In the genomic region with DNA sequence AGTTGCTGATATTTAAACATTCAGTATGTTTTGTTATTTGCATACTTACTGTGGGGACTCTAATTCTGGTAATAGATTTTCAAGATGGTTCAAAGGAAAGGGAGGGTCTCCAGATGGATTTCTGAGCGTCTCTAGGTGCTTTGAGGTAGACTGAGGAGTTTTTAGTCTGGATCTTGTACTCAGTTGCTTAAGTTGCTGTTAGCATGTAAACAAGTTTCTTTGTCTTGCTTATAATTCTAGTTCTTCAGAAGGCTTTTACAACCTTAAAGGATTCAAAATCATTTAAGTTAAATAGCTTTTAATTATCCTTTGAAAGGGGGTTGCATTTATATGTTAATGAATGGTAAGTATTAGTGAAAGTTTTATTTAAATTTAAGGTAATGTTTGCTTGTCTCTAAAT, we compare ENCODE assay signal across 13 mouse cellular contexts. TPM values are rescaled to one million over a fixed set of nuclear protein-coding genes. Genes with fewer than 3 reads are reported as not detected.
DNase-seq lines count a peak whose midpoint lies in the region; ATAC-seq and TF ChIP-seq lines count a peak whose summit lies in the region.
"Had no signal": no experiment of that assay in that cellular context is flagged by ENCODE, and none has a peak within 500 bp of the region (broad histone marks: within the 10 kb centered on the region; RNA-seq: fewer than 3 reads in every experiment).

No protein-coding gene starts in this region.

- no peak for DNase-seq in forebrain, embryonic 11.5 days (ENCODE audit: low spot score)
- DNase-seq in hindbrain, embryonic 14.5 days (ENCODE audit: low spot score) = no peak
- no peak for DNase-seq in lung, postnatal 0 days (ENCODE audit: low spot score)
- DNase-seq in lung, postnatal 36 days = no peak
- no peak for DNase-seq in hindbrain, postnatal 0 days (ENCODE audit: low spot score)
- no peak for DNase-seq in spleen, postnatal 36 days (ENCODE audit: low spot score in 2 of 2)
- DNase-seq: heart, postnatal 4 days had no signal

- 0 out of 2 replicates have a peak, but pooled peaks cover 3% of the 10 kb centered on the region for H3K27me3 ChIP-seq in forebrain, embryonic 13.5 days
- no peaks in the 10 kb centered on the region for H3K27me3 ChIP-seq in forebrain, embryonic 11.5 days (ENCODE audit: control insufficient read depth, insufficient read depth, low read length)
- H3K27me3 ChIP-seq in hindbrain, embryonic 14.5 days (ENCODE audit: control insufficient read depth, insufficient read depth, low read length) = no peaks in the 10 kb centered on the region
- no peaks in the 10 kb centered on the region for H3K27me3 ChIP-seq in hindbrain, embryonic 12.5 days
- no peaks in the 10 kb centered on the region for H3K27me3 ChIP-seq in lung, postnatal 0 days (replicated peaks; ENCODE audit: insufficient read depth, low read length)
- H3K27me3 ChIP-seq in hindbrain, postnatal 0 days (ENCODE audit: insufficient read depth, low read length) = no peaks in the 10 kb centered on the region
- H3K27me3 ChIP-seq: kidney, embryonic 15.5 days; midbrain, embryonic 15.5 days had no signal

- H3K27ac ChIP-seq in forebrain, embryonic 13.5 days = no peak overlapping the region
- no peak overlapping the region for H3K27ac ChIP-seq in forebrain, embryonic 11.5 days (ENCODE audit: low read depth, low read length)
- no peak overlapping the region for H3K27ac ChIP-seq in hindbrain, embryonic 14.5 days
- no peak overlapping the region for H3K27ac ChIP-seq in hindbrain, embryonic 12.5 days
- no peak overlapping the region for H3K27ac ChIP-seq in lung, postnatal 0 days (ENCODE audit: low read length)
- no peak overlapping the region for H3K27ac ChIP-seq in hindbrain, postnatal 0 days
- H3K27ac ChIP-seq: kidney, embryonic 15.5 days; macrophage; midbrain, embryonic 15.5 days had no signal

- no peak overlapping the region; the same call in 1 of the 2 replicates for H3K9ac ChIP-seq in forebrain, embryonic 13.5 days
- H3K9ac ChIP-seq in forebrain, embryonic 11.5 days (ENCODE audit: low read length) = no peak overlapping the region
- no peak overlapping the region for H3K9ac ChIP-seq in hindbrain, embryonic 14.5 days
- no peak overlapping the region for H3K9ac ChIP-seq in hindbrain, embryonic 12.5 days
- H3K9ac ChIP-seq in lung, postnatal 0 days (replicated peaks; ENCODE audit: low read depth) = no peak overlapping the region
- H3K9ac ChIP-seq in hindbrain, postnatal 0 days (replicated peaks; ENCODE audit: low read length) = no peak overlapping the region
- H3K9ac ChIP-seq: kidney, embryonic 15.5 days; midbrain, embryonic 15.5 days had no signal

- no peak for TF ChIP-seq EP300 in lung, postnatal 0 days (IDR thresholded peaks at IDR 0.05)

- H3K9me3 ChIP-seq in forebrain, embryonic 13.5 days (replicated peaks) = no peaks in the 10 kb centered on the region
- no peaks in the 10 kb centered on the region for H3K9me3 ChIP-seq in forebrain, embryonic 11.5 days (ENCODE audit: control insufficient read depth, low read length)
- no peaks in the 10 kb centered on the region for H3K9me3 ChIP-seq in hindbrain, embryonic 14.5 days (ENCODE audit: control insufficient read depth, low read length)
- no peaks in the 10 kb centered on the region for H3K9me3 ChIP-seq in hindbrain, embryonic 12.5 days (replicated peaks)
- no peaks in the 10 kb centered on the region for H3K9me3 ChIP-seq in lung, postnatal 0 days (ENCODE audit: low read length)
- H3K9me3 ChIP-seq in hindbrain, postnatal 0 days (ENCODE audit: low read length) = no peaks in the 10 kb centered on the region
- H3K9me3 ChIP-seq: kidney, embryonic 15.5 days; midbrain, embryonic 15.5 days had no signal

- peak overlapping the region; percentile 7; the same call in 1 of the 2 replicates for H3K4me3 ChIP-seq in forebrain, embryonic 13.5 days
- no peak overlapping the region for H3K4me3 ChIP-seq in forebrain, embryonic 11.5 days (ENCODE audit: low read depth, low read length)
- H3K4me3 ChIP-seq in hindbrain, embryonic 14.5 days (replicated peaks; ENCODE audit: low read length) = 0 out of 2 replicates have a peak overlapping the region, but pooled peaks have one; percentile 4
- no peak overlapping the region for H3K4me3 ChIP-seq in hindbrain, embryonic 12.5 days
- no peak overlapping the region for H3K4me3 ChIP-seq in lung, postnatal 0 days (ENCODE audit: low read depth, low read length)
- no peak overlapping the region for H3K4me3 ChIP-seq in hindbrain, postnatal 0 days (ENCODE audit: low read length)
- H3K4me3 ChIP-seq: kidney, embryonic 15.5 days; midbrain, embryonic 15.5 days had no signal

- H3K36me3 ChIP-seq in forebrain, embryonic 13.5 days (ENCODE audit: poor library complexity, severe bottlenecking) = no peaks in the 10 kb centered on the region
- no peaks in the 10 kb centered on the region for H3K36me3 ChIP-seq in forebrain, embryonic 11.5 days (ENCODE audit: control insufficient read depth, insufficient read depth, low read length)
- no peaks in the 10 kb centered on the region for H3K36me3 ChIP-seq in hindbrain, embryonic 14.5 days (replicated peaks; ENCODE audit: control insufficient read depth, insufficient read depth)
- no peaks in the 10 kb centered on the region for H3K36me3 ChIP-seq in hindbrain, embryonic 12.5 days
- no peaks in the 10 kb centered on the region for H3K36me3 ChIP-seq in lung, postnatal 0 days (ENCODE audit: insufficient read depth, low read length)
- no peaks in the 10 kb centered on the region for H3K36me3 ChIP-seq in hindbrain, postnatal 0 days (ENCODE audit: insufficient read depth, low read length)
- H3K36me3 ChIP-seq: kidney, embryonic 15.5 days; midbrain, embryonic 15.5 days had no signal

- peaks cover 28% of the 10 kb centered on the region for H3K4me1 ChIP-seq in forebrain, embryonic 13.5 days
- H3K4me1 ChIP-seq in forebrain, embryonic 11.5 days (replicated peaks; ENCODE audit: control insufficient read depth, insufficient read depth, low read length) = no peaks in the 10 kb centered on the region
- H3K4me1 ChIP-seq in hindbrain, embryonic 14.5 days (replicated peaks; ENCODE audit: control insufficient read depth, insufficient read depth, low read length) = no peaks in the 10 kb centered on the region
- H3K4me1 ChIP-seq in hindbrain, embryonic 12.5 days = no peaks in the 10 kb centered on the region
- peaks cover 4% of the 10 kb centered on the region; the same call in 1 of the 2 replicates for H3K4me1 ChIP-seq in lung, postnatal 0 days (ENCODE audit: insufficient read depth, low read depth, low read length)
- no peaks in the 10 kb centered on the region for H3K4me1 ChIP-seq in hindbrain, postnatal 0 days (ENCODE audit: insufficient read depth, low read length)

- no peak for TF ChIP-seq CTCF in lung, postnatal 0 days (IDR thresholded peaks at IDR 0.05)
- TF ChIP-seq CTCF in hindbrain, postnatal 0 days (IDR thresholded peaks at IDR 0.05; ENCODE audit: low read depth) = no peak

- WGBS in forebrain, embryonic 13.5 days = 7% methylated on average over 1 of the region's 1 CpGs
- WGBS in forebrain, embryonic 11.5 days = 8% methylated on average over 1 of the region's 1 CpGs
- WGBS in hindbrain, embryonic 14.5 days = 14% methylated on average over 1 of the region's 1 CpGs
- 8% methylated on average over 1 of the region's 1 CpGs for WGBS in hindbrain, embryonic 12.5 days
- WGBS in lung, postnatal 0 days = 12% methylated on average over 1 of the region's 1 CpGs
- 5% methylated on average over 1 of the region's 1 CpGs for WGBS in hindbrain, postnatal 0 days

- ATAC-seq in forebrain, embryonic 13.5 days = no peak
- no peak for ATAC-seq in forebrain, embryonic 11.5 days (replicated peaks; ENCODE audit: low FRiP score)
- no peak for ATAC-seq in hindbrain, embryonic 14.5 days (ENCODE audit: low FRiP score)
- no peak for ATAC-seq in hindbrain, embryonic 12.5 days (ENCODE audit: low FRiP score)
- ATAC-seq in lung, postnatal 0 days = no peak
- ATAC-seq in hindbrain, postnatal 0 days = no peak
- ATAC-seq: midbrain, embryonic 15.5 days had no signal

- H3K4me2 ChIP-seq in forebrain, embryonic 13.5 days = peak overlapping the region; percentile 42
- H3K4me2 ChIP-seq in forebrain, embryonic 11.5 days (ENCODE audit: low read depth, low read length, severe bottlenecking) = no peak overlapping the region
- peak overlapping the region; percentile 24 for H3K4me2 ChIP-seq in hindbrain, embryonic 14.5 days (replicated peaks)
- H3K4me2 ChIP-seq in hindbrain, embryonic 12.5 days (replicated peaks) = no peak overlapping the region
- peak overlapping the region; percentile 22; the same call in 1 of the 2 replicates for H3K4me2 ChIP-seq in lung, postnatal 0 days (replicated peaks; ENCODE audit: low read depth, low read length)
- H3K4me2 ChIP-seq in hindbrain, postnatal 0 days (ENCODE audit: low read depth, low read length) = 0 out of 2 replicates have a peak overlapping the region, but pooled peaks have one; percentile 37
- H3K4me2 ChIP-seq: kidney, embryonic 15.5 days; liver, embryonic 11.5 days; midbrain, embryonic 15.5 days had no signal

RNA-seq across cellular contexts. Expression of a gene that starts 5.0 kb away (rescaled TPM):
- polyA plus RNA-seq in forebrain, embryonic 13.5 days (2015; fragmentation: Nextera tagmentation; extraction: Ambion mirVana) = 28.5 and 29.2 TPM in 2 replicates
- 25.7 and 28.0 TPM in 2 replicates for polyA plus RNA-seq in forebrain, embryonic 11.5 days (2014; fragmentation: Nextera tagmentation; extraction: Ambion mirVana)
- polyA plus RNA-seq in hindbrain, embryonic 14.5 days (2014; fragmentation: Nextera tagmentation; extraction: Ambion mirVana) = 22.3 and 29.6 TPM in 2 replicates
- 21.2 and 21.9 TPM in 2 replicates for polyA plus RNA-seq in hindbrain, embryonic 12.5 days (2016; fragmentation: Nextera tagmentation; extraction: Ambion mirVana)
- polyA plus RNA-seq in lung, postnatal 0 days (2015; fragmentation: Nextera tagmentation; extraction: Ambion mirVana) = 22.0 and 23.0 TPM in 2 replicates
- 19.0 and 19.3 TPM in 2 replicates for total RNA-seq in hindbrain, postnatal 0 days (2014; rRNA removed)
- 24.5 and 27.1 TPM in 2 replicates for polyA plus RNA-seq in hindbrain, postnatal 0 days (2015; fragmentation: Nextera tagmentation; extraction: Ambion mirVana)

Comparison
In these comparisons a context has a peak if more than half of its experiments do, and no peak if none do; other contexts are left out.
1. H3K4me2 ChIP-seq: peak in forebrain, embryonic 13.5 days (single experiment), hindbrain, embryonic 14.5 days (single experiment), lung, postnatal 0 days (single experiment) and hindbrain, postnatal 0 days (single experiment); none in forebrain, embryonic 11.5 days (single experiment) and hindbrain, embryonic 12.5 days (single experiment).
2. H3K4me3 ChIP-seq: peak in forebrain, embryonic 13.5 days (single experiment) and hindbrain, embryonic 14.5 days (single experiment); none in forebrain, embryonic 11.5 days (single experiment), hindbrain, embryonic 12.5 days (single experiment), lung, postnatal 0 days (single experiment) and hindbrain, postnatal 0 days (single experiment).